Mouse (Mus musculus): ENCODE data around the gene Unc93a.
"Not testable (repeated sequence)": the region's sequence is repeated elsewhere in the genome, so short reads cannot be mapped to it uniquely, and the experiment has no call there.

Gene Unc93a

GRCm38 (mm10) chr17:13131710-13132109 is at the start of gene Unc93a:
Gene Unc93a (minus strand): TSS chr17:13131810.
- not testable (repeated sequence) for DNase-seq (ENCODE audit: low read depth, low spot score)

DNA sequence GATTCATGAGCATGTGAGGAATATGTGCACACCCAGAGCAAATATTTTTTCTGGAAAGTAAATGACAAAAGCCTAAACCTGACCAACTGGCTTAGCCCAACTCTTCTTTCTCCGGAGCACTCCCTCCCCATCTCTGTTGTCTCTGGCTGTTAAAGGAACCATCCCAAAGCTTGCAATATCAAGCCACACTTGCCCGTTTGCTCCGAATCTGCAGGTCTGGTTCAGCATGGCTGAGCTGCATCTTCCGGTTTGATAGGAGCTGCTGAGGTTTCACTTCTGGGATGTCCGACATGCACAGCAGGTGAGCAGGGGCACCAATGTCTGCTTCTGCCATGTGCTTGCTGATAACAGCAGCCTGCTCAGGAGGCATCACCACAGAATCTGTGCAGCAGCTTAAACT is 48.9 kb upstream of the Unc93a start:
- not testable (repeated sequence) for DNase-seq (ENCODE audit: low read depth, low spot score)

DNA sequence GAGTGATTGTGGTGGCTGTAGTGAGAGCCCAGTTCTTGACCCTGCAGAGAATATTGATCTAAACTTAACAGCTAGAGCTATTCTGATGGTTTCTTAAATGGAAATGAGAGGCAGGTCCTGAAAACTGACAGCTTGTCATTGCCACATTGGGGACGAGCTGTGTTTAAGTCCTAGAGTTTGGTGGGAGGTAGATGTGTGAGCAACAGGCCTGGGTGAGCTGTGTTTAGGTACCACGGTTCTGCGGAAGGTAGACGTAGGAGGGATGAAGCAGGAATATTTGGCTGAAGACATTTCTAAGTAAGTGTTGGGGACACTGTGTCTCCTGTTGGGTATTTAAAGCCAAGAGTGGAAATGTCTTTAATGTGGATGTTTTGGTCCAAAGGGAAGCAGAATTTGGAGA is 47.4 kb upstream of the Unc93a start:
- DNase-seq (ENCODE audit: low read depth, low spot score) = not testable (repeated sequence)

DNA sequence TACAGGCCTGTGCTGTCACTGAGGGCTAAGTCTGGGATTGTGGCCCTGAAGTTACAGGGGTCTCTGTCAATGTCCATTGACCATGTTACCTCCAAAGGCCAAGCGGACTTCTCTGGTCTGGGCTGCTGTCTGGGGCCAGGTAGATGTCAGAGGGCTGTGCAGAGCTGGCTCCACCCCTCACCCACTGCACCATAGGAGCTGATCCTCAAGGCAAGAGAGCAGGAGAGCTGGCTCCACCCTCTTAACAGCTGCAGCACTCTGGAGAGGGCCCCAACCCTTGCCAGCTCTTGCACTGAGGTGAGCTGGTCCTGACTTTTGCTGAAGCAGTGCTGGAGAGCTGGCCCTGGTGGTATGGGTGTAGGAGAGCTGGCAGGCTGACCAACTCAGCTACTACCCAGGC is 46.2 kb upstream of the Unc93a start:
- DNase-seq (ENCODE audit: low read depth, low spot score) = not testable (repeated sequence)

DNA sequence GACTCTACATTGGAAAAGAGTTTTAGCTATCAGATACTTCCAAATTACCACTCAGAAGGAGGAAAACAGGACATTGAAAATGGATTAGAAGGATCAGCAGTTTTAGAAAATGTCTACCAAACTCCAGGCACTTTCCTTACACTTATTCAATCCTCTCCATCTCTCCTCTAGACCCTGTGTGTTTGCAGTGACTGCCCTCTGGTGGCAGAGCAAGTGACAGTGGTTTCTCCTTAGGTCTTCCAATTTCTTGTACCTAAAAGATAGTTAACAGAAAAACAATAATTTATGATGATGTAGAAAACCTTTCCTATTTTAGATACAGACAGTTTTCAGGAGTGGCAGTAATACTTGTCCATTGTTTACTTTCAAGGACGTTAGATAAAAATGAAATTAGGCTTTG is 44.0 kb upstream of the Unc93a start:
- not testable (repeated sequence) for DNase-seq (ENCODE audit: low read depth, low spot score)

GRCm38 (mm10) chr17:13174029-13174428 is 42.4 kb upstream of the Unc93a start:
- DNase-seq (ENCODE audit: low read depth, low spot score) = not testable (repeated sequence)

DNA sequence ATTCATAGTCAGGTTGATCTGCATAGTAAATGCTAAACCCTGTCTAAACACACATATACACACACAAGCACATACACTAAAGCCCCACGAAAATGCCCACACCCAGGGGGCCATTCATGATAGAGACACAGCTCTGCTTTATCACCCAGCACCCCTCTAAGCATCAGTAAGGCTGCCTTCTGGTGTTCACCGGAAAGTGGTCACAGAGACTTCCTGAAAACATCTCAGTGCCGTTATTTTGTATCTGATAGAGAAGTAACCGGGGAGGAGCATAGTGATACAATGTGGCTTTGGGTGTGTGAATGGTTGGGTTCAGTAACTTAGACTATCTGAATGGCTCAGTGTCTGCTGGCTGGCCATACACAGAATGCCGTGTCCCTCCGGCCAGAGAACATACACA is 42.0 kb upstream of the Unc93a start:
- DNase-seq (ENCODE audit: low read depth, low spot score) = not testable (repeated sequence)

GRCm38 (mm10) chr17:13146128-13146527 is 14.5 kb upstream of the Unc93a start:
- DNase-seq (ENCODE audit: low read depth, low spot score) = not testable (repeated sequence)

DNA sequence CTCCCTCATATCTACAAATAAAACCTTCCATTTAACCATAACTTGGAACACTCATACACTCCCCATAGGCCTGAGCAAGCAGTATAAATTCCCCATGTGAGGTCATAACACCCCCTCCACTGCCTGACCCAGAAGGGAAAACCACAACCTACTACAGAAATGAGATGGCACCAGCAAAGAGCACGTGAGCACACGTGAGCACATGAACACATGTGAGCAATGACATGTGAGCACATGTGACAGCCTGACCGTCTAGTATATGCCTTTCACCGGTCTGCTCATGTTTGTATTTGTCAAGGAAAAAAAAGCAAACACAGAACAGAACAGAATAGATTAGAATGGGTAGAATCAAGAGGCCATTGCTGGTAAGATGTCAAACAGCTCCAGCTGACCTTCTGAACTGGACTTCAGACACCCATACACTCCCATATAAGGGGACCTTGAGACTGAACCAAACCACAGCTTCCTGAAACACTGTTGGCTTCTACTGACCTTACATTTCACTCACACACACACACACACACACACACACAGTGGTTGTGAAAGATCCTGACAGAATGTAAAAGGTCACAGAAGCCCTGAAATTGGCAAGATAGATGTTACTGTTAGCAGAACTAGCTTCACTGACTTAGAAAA is 13.1 kb upstream of the Unc93a start:
- DNase-seq (ENCODE audit: low read depth, low spot score) = not testable (repeated sequence)

GRCm38 (mm10) chr17:13142665-13143064 is 11.1 kb upstream of the Unc93a start:
- not testable (repeated sequence) for DNase-seq (ENCODE audit: low read depth, low spot score)

- not testable (repeated sequence) for DNase-seq (ENCODE audit: low read depth, low spot score)
Measured at GRCm38 (mm10) chr17:13135356-13135755, 3.7 kb upstream of the Unc93a start.

DNA sequence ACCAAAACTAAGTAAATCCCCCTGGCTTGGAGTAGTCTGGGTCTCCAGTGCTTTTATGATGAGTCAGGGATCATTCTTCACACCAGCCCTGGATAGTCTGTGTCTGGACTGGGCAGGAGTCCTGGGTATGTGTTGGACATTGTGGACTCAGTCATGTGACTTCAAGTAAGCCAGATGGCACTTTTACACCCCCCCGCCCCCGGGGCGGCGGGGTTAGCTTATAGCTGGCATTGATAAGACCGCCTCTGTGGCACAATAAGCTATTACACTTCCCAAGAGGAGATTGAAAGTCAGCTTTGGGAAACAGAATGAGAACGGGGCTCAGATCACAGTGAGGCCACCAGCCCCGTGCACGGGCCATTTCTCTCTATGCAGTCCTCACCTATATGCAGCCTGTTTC is 742 bp upstream of the Unc93a start:
- not testable (repeated sequence) for DNase-seq (ENCODE audit: low read depth, low spot score)

GRCm38 (mm10) chr17:13129737-13130465 is 1.7 kb downstream of the Unc93a start:
- DNase-seq (ENCODE audit: low read depth, low spot score) = not testable (repeated sequence)

- DNase-seq (ENCODE audit: low read depth, low spot score) = not testable (repeated sequence)
Measured at GRCm38 (mm10) chr17:13129324-13129723, 2.3 kb downstream of the Unc93a start.

- DNase-seq (ENCODE audit: low read depth, low spot score) = not testable (repeated sequence)
Measured at GRCm38 (mm10) chr17:13124241-13124640, 7.4 kb downstream of the Unc93a start.

DNA sequence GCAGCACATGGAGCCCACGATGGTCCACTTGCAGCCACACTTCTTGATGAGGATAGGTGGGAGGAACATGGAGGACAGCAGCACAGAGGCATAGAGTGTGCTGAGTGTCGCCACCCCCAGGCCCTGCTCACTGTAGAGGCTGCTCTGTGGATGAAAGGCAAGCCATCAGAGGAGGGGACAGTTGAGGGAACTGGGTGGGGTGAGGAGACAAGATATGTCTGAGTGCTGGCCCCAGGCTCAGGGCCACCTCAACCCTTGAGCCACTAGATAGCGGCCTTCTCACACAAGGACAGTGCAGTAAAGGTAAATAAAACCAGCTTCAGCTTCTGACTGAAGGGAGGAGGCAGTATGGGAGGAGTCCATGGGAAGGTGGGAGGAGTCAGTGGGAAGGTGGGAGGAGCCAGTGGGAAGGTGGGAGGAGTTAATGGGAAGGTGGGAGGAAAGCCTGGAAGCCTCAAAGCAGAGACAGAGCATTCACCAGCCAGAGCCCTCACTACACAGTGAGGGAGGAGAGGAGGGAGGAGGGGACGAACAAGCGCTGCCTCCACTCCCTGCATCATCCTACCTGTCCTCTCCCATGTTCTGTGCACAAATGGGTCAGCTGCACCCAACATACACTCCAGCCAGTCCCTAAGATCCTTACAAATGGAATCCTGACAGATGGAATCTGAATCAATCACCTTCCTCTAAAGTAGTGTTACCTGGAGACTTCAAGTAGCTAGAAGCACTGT is 8.1 kb downstream of the Unc93a start:
- not testable (repeated sequence) for DNase-seq (ENCODE audit: low read depth, low spot score)

DNA sequence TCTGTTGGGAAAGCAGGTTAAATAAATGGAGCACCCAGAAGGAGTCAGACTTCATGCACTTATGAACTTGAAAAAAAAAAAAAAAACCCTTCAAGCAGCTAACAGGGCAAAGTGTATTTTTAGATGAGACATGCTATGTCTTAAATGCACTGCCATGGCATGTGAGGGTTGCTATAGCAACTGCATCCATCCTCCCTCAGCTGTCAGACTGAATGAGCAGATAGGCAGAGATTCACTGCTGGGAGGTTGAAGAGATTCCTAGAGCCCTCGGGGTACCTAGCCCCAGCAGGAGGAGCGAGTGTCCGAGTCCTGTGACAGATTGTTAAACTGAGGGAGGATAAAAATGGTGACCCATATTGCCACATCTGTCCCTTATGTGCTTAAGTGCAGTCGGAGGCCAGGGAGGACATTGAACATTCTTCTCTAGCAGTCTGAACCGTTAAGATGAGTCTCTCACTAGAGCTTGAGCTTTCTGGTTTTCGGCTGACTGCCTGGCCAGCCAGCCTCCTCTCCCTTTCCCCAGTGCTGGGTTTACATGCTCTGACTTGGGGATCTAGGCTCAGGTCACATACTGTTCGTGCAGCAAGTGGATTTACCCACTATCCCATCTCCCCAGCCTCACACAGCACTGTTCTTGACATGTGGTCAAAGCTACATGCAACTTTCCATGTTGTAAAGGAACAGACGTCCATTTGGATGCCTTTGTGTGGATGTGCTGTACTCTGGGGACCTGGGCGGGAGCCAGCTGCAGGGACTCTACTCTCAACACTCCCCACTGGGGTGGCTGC is 18.9 kb downstream of the Unc93a start:
- not testable (repeated sequence) for DNase-seq (ENCODE audit: low read depth, low spot score)

DNA sequence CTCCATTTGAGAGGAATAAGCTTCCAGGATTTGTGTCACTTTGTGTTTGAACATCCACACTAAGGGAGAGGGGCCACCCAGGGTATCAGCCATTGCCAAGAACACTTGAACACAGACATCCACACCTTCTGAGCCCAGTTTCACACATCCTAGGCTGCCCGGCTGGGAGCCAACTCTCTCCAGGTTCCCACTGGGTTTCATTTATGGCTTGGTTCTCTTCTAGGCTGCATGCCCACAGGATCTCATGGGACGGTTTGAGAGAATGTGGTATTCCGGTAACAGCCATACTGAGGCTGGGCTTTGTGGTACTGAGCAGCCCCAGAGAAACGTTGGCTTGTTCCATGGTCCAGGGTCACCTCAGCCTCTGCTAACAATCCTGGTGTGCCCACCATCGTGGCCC is 25.0 kb downstream of the Unc93a start:
- not testable (repeated sequence) for DNase-seq (ENCODE audit: low read depth, low spot score)

GRCm38 (mm10) chr17:13092960-13093359 is 38.6 kb downstream of the Unc93a start:
- not testable (repeated sequence) for DNase-seq (ENCODE audit: low read depth, low spot score)

- peak; percentile 85 for DNase-seq (ENCODE audit: low read depth, low spot score)
Measured at GRCm38 (mm10) chr17:13092100-13092764, 39.4 kb downstream of the Unc93a start.

- not testable (repeated sequence) for DNase-seq (ENCODE audit: low read depth, low spot score)
Measured at GRCm38 (mm10) chr17:13091510-13091909, 40.1 kb downstream of the Unc93a start.

All from R1 (cell line).